Mouse (Mus musculus) C2C12 (cell line): ENCODE data around the gene Ccdc183. TPM values are rescaled to one million over a fixed set of nuclear protein-coding genes. Genes with fewer than 3 reads are reported as not detected.

Experiments used
- H3K27me3 ChIP-seq: one replicate; pipeline ENCODE4 v1.6.1; 2011; ENCODE audit not compliant: control insufficient read depth, insufficient read depth, insufficient read length
- H3K36me3 ChIP-seq: one replicate; pipeline ENCODE4 v1.6.1; 2011; ENCODE audit not compliant: control insufficient read depth, insufficient read depth
- H3K4me3 ChIP-seq: one replicate; pipeline ENCODE4 v1.5.1; 2011; ENCODE audit warnings: mild to moderate bottlenecking, control low read depth; ENCODE audit not compliant: poor library complexity, insufficient read depth, severe bottlenecking
- H3K79me2 ChIP-seq: one replicate; pipeline ENCODE4 v1.6.1; 2011; ENCODE audit not compliant: control insufficient read depth, insufficient read depth
- H3K79me3 ChIP-seq: one replicate; pipeline ENCODE4 v1.6.1; 2011; ENCODE audit warnings: low read depth, control low read depth
- H3ac ChIP-seq: one replicate; pipeline ENCODE3; 2011; ENCODE audit warnings: low read depth; ENCODE audit not compliant: control insufficient read depth, insufficient read length
- CEBPB ChIP-seq: IDR thresholded peaks from one replicate; pipeline ENCODE4 v1.6.1; 2011; ENCODE audit warnings: low read depth, mild to moderate bottlenecking, control low read depth, moderate library complexity
- CTCF ChIP-seq: IDR thresholded peaks from one replicate; pipeline ENCODE4 v1.5.1; 2011; ENCODE audit not compliant: control insufficient read depth, insufficient read depth, insufficient read length
- FOSL1 ChIP-seq: IDR thresholded peaks from one replicate; pipeline ENCODE4 v1.8.0; 2011; ENCODE audit warnings: mild to moderate bottlenecking, low read length; ENCODE audit not compliant: poor library complexity, insufficient read depth, severe bottlenecking
- MAX ChIP-seq: IDR thresholded peaks from one replicate; pipeline ENCODE4 v1.6.1; 2011; ENCODE audit warnings: mild to moderate bottlenecking, control low read depth
- MYOD1 ChIP-seq: IDR thresholded peaks from one replicate; pipeline ENCODE4 v1.6.1; 2011; ENCODE audit warnings: low read depth; ENCODE audit not compliant: control insufficient read depth, insufficient read length
- MYOG ChIP-seq: IDR thresholded peaks from one replicate; pipeline ENCODE4 v1.6.1; 2011; ENCODE audit not compliant: control insufficient read depth, insufficient read length; ENCODE audit errors: extremely low read depth
- USF1 ChIP-seq: IDR thresholded peaks from one replicate; pipeline ENCODE4 v1.6.1; 2011; ENCODE audit warnings: low read depth, mild to moderate bottlenecking, control low read depth, moderate library complexity
- polyA plus RNA-seq: library from polyadenylated mRNA; unstranded; fragments of >200 nt; fragmentation: generic; extraction: Trizol; gene quantifications from one replicate; pipeline ENCODE4 v1.2.1, GENCODE M21; 2012; ENCODE audit warnings: missing spikeins

Gene Ccdc183
- polyA plus RNA-seq, 1 experiment, result 0.15 TPM

GRCm38 (mm10) chr2:25577951-25578795, 39.3 kb downstream of the Ccdc183 start:
- peaks cover 5% of the 10 kb centered on the region for H3K36me3 ChIP-seq
- TF ChIP-seq USF1, result no peak
- no peak for TF ChIP-seq MYOG
- TF ChIP-seq CEBPB, result no peak
- TF ChIP-seq MYOD1, result no peak
- no peak for TF ChIP-seq MAX
- TF ChIP-seq CTCF, result no peak
- TF ChIP-seq FOSL1, result no peak
- no peak overlapping the region for H3K4me3 ChIP-seq
- no peak overlapping the region for H3ac ChIP-seq
- peaks cover 3% of the 10 kb centered on the region for H3K79me3 ChIP-seq
- peaks cover 13% of the 10 kb centered on the region for H3K79me2 ChIP-seq
- no peaks in the 10 kb centered on the region for H3K27me3 ChIP-seq

- Histone ChIP-seq H3K79me3 (peaks cover 3% of the 10 kb centered on the region), H3K4me3 (no peak overlapping the region), H3K79me2 (peaks cover 20% of the 10 kb centered on the region), H3ac (no peak overlapping the region), H3K27me3 (no peaks in the 10 kb centered on the region), H3K36me3 (no peaks in the 10 kb centered on the region)
- TF ChIP-seq FOSL1 (no peak), MAX (no peak), MYOD1 (no peak), CEBPB (no peak), USF1 (no peak), MYOG (no peak)
Observed at GRCm38 (mm10) chr2:25576965-25577891, 40.2 kb downstream of the Ccdc183 start.

- Histone ChIP-seq H3K36me3 (no peaks in the 10 kb centered on the region), H3K4me3 (no peak overlapping the region), H3K79me3 (peaks cover 3% of the 10 kb centered on the region), H3K79me2 (peaks cover 20% of the 10 kb centered on the region), H3K27me3 (no peaks in the 10 kb centered on the region), H3ac (no peak overlapping the region)
- TF ChIP-seq USF1, result no peak
- TF ChIP-seq CEBPB, result no peak
- TF ChIP-seq MYOD1, result no peak
- no peak for TF ChIP-seq MAX
- TF ChIP-seq CTCF, result no peak
- TF ChIP-seq MYOG, result no peak
- TF ChIP-seq FOSL1, result no peak
Observed at GRCm38 (mm10) chr2:25576028-25576850, 41.2 kb downstream of the Ccdc183 start.

GRCm38 (mm10) chr2:25575432-25576027, 41.9 kb downstream of the Ccdc183 start:
- peaks cover 20% of the 10 kb centered on the region for H3K79me2 ChIP-seq
- H3K79me3 ChIP-seq, result peaks cover 3% of the 10 kb centered on the region
- H3K36me3 ChIP-seq, result peaks cover 6% of the 10 kb centered on the region
- TF ChIP-seq FOSL1 (no peak), MAX (no peak), MYOD1 (no peak), CTCF (no peak), CEBPB (no peak), USF1 (no peak), MYOG (no peak)
- peak overlapping the region; percentile 49 for H3K4me3 ChIP-seq
- no peaks in the 10 kb centered on the region for H3K27me3 ChIP-seq
- peak overlapping the region; percentile 41 for H3ac ChIP-seq

- H3K79me2 ChIP-seq, result peaks cover 20% of the 10 kb centered on the region
- peak within 1 kb of the TSS; percentile 72 for H3ac ChIP-seq
- H3K36me3 ChIP-seq, result peaks cover 6% of the 10 kb centered on the region
- H3K27me3 ChIP-seq, result no peaks in the 10 kb centered on the region
- H3K4me3 ChIP-seq, result peak within 1 kb of the TSS; percentile 49
- H3K79me3 ChIP-seq, result peaks cover 3% of the 10 kb centered on the region
- TF ChIP-seq MYOG, result no peak
- no peak for TF ChIP-seq CEBPB
- TF ChIP-seq MAX, result peak; percentile 11
- no peak for TF ChIP-seq MYOD1
- no peak for TF ChIP-seq FOSL1
- TF ChIP-seq USF1, result no peak
- TF ChIP-seq CTCF, result no peak
Observed at GRCm38 (mm10) chr2:25574579-25575431, 42.7 kb downstream of the Ccdc183 start, which contains the start of the genes Mamdc4 and Phpt1. Gene Mamdc4, minus strand, starts transcription at chr2:25574845. Gene Phpt1, minus strand, starts transcription at chr2:25575224.
